Mouse (Mus musculus): ENCODE results near the gene 9530077C05Rik. TPM values are rescaled to one million over a fixed set of nuclear protein-coding genes. Genes with fewer than 3 reads are reported as not detected.

The 9530077C05Rik gene
- polyA plus RNA-seq (2012): 0.72 and 1.5 TPM in 2 replicates

GRCm38 (mm10) chr9:22411002-22411857, at the start of gene 9530077C05Rik:
TSS of gene 9530077C05Rik (plus strand) at chr9:22411513.
- no peak for TF ChIP-seq GATA1 (IDR thresholded peaks at IDR 0.05; ENCODE audit: low read length)

- no peak for TF ChIP-seq GATA1 (IDR thresholded peaks at IDR 0.05; ENCODE audit: low read length)
These were observed 45.1 kb upstream of the 9530077C05Rik start for GRCm38 (mm10) chr9:22366221-22366620.

GRCm38 (mm10) chr9:22366621-22367020, 44.7 kb upstream of the 9530077C05Rik start:
- no peak for TF ChIP-seq GATA1 (IDR thresholded peaks at IDR 0.05; ENCODE audit: low read length)

- no peak for TF ChIP-seq GATA1 (IDR thresholded peaks at IDR 0.05; ENCODE audit: low read length)
These were observed 43.3 kb upstream of the 9530077C05Rik start for GRCm38 (mm10) chr9:22368030-22368429.

- no peak for TF ChIP-seq GATA1 (IDR thresholded peaks at IDR 0.05; ENCODE audit: low read length)
These were observed 38.6 kb upstream of the 9530077C05Rik start for GRCm38 (mm10) chr9:22372760-22373159.

- no peak for TF ChIP-seq GATA1 (IDR thresholded peaks at IDR 0.05; ENCODE audit: low read length)
These were observed 35.2 kb upstream of the 9530077C05Rik start for GRCm38 (mm10) chr9:22376086-22376485.

GRCm38 (mm10) chr9:22385890-22386289, 25.4 kb upstream of the 9530077C05Rik start:
- TF ChIP-seq GATA1 (IDR thresholded peaks at IDR 0.05; ENCODE audit: low read length): no peak

GRCm38 (mm10) chr9:22387901-22388300, 23.4 kb upstream of the 9530077C05Rik start:
- TF ChIP-seq GATA1 (IDR thresholded peaks at IDR 0.05; ENCODE audit: low read length): no peak

- TF ChIP-seq GATA1 (IDR thresholded peaks at IDR 0.05; ENCODE audit: low read length): no peak
These were observed 22.8 kb upstream of the 9530077C05Rik start for GRCm38 (mm10) chr9:22388401-22388980.

GRCm38 (mm10) chr9:22389021-22389476, 22.3 kb upstream of the 9530077C05Rik start, which contains the start of gene Anln:
TSS of gene Anln (minus strand) at chr9:22389188.
- no peak for TF ChIP-seq GATA1 (IDR thresholded peaks at IDR 0.05; ENCODE audit: low read length)

- no peak for TF ChIP-seq GATA1 (IDR thresholded peaks at IDR 0.05; ENCODE audit: low read length)
These were observed 21.5 kb upstream of the 9530077C05Rik start for GRCm38 (mm10) chr9:22389736-22390245.

- TF ChIP-seq GATA1 (IDR thresholded peaks at IDR 0.05; ENCODE audit: low read length): no peak
These were observed 20.9 kb upstream of the 9530077C05Rik start for GRCm38 (mm10) chr9:22390390-22390789.

GRCm38 (mm10) chr9:22394725-22395124, 16.6 kb upstream of the 9530077C05Rik start:
- TF ChIP-seq GATA1 (IDR thresholded peaks at IDR 0.05; ENCODE audit: low read length): no peak

GRCm38 (mm10) chr9:22399021-22399420, 12.3 kb upstream of the 9530077C05Rik start:
- no peak for TF ChIP-seq GATA1 (IDR thresholded peaks at IDR 0.05; ENCODE audit: low read length)

- TF ChIP-seq GATA1 (IDR thresholded peaks at IDR 0.05; ENCODE audit: low read length): no peak
These were observed 9.3 kb upstream of the 9530077C05Rik start for GRCm38 (mm10) chr9:22402001-22402400.

GRCm38 (mm10) chr9:22402976-22403375, 8.3 kb upstream of the 9530077C05Rik start:
- TF ChIP-seq GATA1 (IDR thresholded peaks at IDR 0.05; ENCODE audit: low read length): no peak

Measured in G1E-ER4 (cell line).